Mouse (Mus musculus) cortical plate, adult 2 months (tissue): ENCODE measurements around the gene Cdk5.
A peak's percentile ranks its signal among the peaks of the same experiment; 100 is the strongest.

Experiments used
- CTCF ChIP-seq: fragments of 200-500 bp; IDR thresholded peaks from 2 replicates; pipeline ENCODE4 v1.5.1; 2011; ENCODE audit warnings: mild to moderate bottlenecking, control low read depth, low read length; ENCODE audit not compliant: insufficient read depth; ENCODE audit errors: extremely low read depth
- POLR2A ChIP-seq: fragments of 200-500 bp; IDR thresholded peaks from 2 replicates; pipeline ENCODE4 v1.6.1; 2011; ENCODE audit warnings: mild to moderate bottlenecking, low read length, control low read depth; ENCODE audit not compliant: insufficient read depth; ENCODE audit errors: extremely low read depth

DNA sequence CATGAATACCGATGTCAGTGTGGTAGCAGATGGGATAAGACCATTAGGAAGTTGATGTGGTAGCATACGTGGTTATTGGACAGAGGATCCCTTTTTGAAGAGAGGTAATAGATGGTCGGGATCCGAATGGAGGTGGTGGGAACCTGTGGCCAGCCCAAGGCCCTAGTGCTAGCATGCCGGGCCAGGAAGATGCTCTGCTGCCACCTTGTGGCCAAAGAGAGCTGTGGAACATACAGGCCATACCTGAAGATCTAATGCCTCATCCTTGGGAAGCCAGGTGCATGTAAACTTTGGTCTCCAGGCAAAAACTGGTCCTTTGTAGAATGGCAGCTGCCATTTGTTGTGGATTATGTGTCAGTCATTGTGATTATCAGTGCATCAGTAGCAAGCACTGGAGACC, 47.3 kb upstream of the Cdk5 start:
- TF ChIP-seq CTCF (peak; percentile 88), POLR2A (no peak)
